Mouse (Mus musculus) embryonic fibroblast, embryonic 13.5 days (primary cell): ENCODE data around the gene Itsn1.

Source experiments
- CTCF ChIP-seq: IDR thresholded peaks from 2 replicates; pipeline ENCODE4 v1.5.1; 2011; ENCODE audit warnings: mild to moderate bottlenecking, control low read depth, low read length, moderate library complexity, borderline replicate concordance; ENCODE audit not compliant: insufficient read depth
- POLR2A ChIP-seq: IDR thresholded peaks from 2 replicates; pipeline ENCODE4 v1.6.1; 2011; ENCODE audit warnings: low read depth, mild to moderate bottlenecking, control low read depth, low read length, moderate library complexity

DNA sequence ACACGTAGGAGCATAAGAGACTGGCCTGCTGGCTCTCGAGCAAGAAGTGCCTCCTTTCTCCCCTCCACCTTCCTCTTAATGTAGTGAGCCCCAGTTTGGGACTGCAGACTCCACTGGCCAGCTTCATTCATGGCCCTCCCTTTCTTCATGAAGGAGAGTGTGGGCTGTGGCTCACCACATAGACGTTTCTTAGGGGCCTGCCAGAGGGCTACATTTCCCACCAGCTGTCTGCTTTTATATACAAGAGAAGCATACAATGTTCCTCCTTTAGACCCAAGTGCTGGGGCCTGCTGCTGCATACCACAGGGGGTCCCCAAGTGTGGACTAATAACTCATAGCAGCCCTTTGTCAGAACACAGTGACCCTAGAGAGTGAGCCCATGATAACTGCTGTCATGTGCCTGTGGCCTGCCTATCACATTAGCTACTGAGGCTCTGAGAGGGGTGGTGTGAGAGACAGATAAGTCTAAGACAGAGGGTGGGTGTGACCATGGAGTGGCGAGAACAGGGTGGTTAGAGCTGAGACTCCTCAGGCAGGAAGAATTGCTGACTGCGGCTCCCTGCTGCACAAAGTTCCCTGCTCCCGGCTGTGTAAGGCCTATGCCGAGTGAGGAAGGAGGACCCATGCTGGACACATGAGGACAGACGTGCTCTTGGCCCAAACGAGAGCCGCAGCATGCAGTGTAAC lies 135.7 kb downstream of the Itsn1 start:
- TF ChIP-seq POLR2A = no peak
- TF ChIP-seq CTCF = no peak
